Mouse (Mus musculus) MEL (cell line): ENCODE measurements at regions not wholly inside any gene's neighbourhood (a gene's known extent, or its start where the extent isn't known, plus 50 kb on each side); places are given as distances from the start of the nearest gene placed in this dataset.

ENCODE experiments used
- DNase-seq: peaks from one replicate; pipeline ENCODE4 v3.0.0; 2011; ENCODE audit warnings: low read depth, low spot score
- H3K27ac ChIP-seq: 2 replicates; pipeline ENCODE4 v1.5.1; 2012; ENCODE audit warnings: low read depth, mild to moderate bottlenecking, control low read depth, low read length, moderate library complexity; ENCODE audit not compliant: control insufficient read depth
- H3K27me3 ChIP-seq, 2 experiments: fragments of 150-350 bp in 1 of 2; sonication (generic) in 1 of 2; 2 replicates each; pipeline ENCODE4 v1.6.1; 2012; ENCODE audit warnings: low read length in 2 of 2, mild to moderate bottlenecking in 2 of 2, improper control_type of control experiment in 1 of 2, moderate library complexity in 1 of 2; ENCODE audit not compliant: insufficient read depth in 2 of 2, control insufficient read depth in 1 of 2
- H3K36me3 ChIP-seq, 2 experiments: 2 replicates each; pipeline ENCODE4 v1.6.1; 2012 to 2014; ENCODE audit warnings: low read length in 2 of 2, improper control_type of control experiment in 1 of 2, inconsistent platforms in 1 of 2, mild to moderate bottlenecking in 1 of 2; ENCODE audit not compliant: insufficient read depth in 2 of 2, control insufficient read depth in 1 of 2
- H3K4me1 ChIP-seq, 2 experiments: fragments of 150-350 bp in 1 of 2; sonication (generic) in 1 of 2; 2 replicates each; pipeline ENCODE4 v1.6.1; 2012; ENCODE audit warnings: low read length in 2 of 2, improper control_type of control experiment in 1 of 2, mild to moderate bottlenecking in 1 of 2; ENCODE audit not compliant: insufficient read depth in 2 of 2, control insufficient read depth in 1 of 2
- H3K4me3 ChIP-seq, 2 experiments: fragments of 150-350 bp in 1 of 2; sonication (generic) in 1 of 2; 2 replicates each; pipeline ENCODE4 v1.5.1; 2012; ENCODE audit warnings: low read depth in 2 of 2, low read length in 2 of 2, mild to moderate bottlenecking in 2 of 2, moderate library complexity in 2 of 2, control low read depth in 1 of 2, improper control_type of control experiment in 1 of 2; ENCODE audit not compliant: control insufficient read depth in 1 of 2, insufficient read depth in 1 of 2
- H3K79me2 ChIP-seq: 2 replicates; pipeline ENCODE4 v1.6.1; 2012; ENCODE audit warnings: mild to moderate bottlenecking, low read length, moderate library complexity; ENCODE audit not compliant: control insufficient read depth, poor library complexity, insufficient read depth
- H3K9ac ChIP-seq: 2 replicates; pipeline ENCODE4 v1.6.1; 2012; ENCODE audit warnings: low read depth, mild to moderate bottlenecking, control low read depth, low read length, moderate library complexity; ENCODE audit not compliant: control insufficient read depth, poor library complexity, severe bottlenecking
- H3K9me3 ChIP-seq: fragments of 150-350 bp; sonication (generic); replicated peaks from 2 replicates; pipeline ENCODE4 v1.6.1; 2012; ENCODE audit warnings: mild to moderate bottlenecking, low read length, improper control_type of control experiment, moderate library complexity; ENCODE audit not compliant: insufficient read depth
- BHLHE40 ChIP-seq: IDR thresholded peaks from 2 replicates; pipeline ENCODE4 v1.6.1; 2012; ENCODE audit warnings: low read depth, mild to moderate bottlenecking, inconsistent platforms, low read length, improper control_type of control experiment, borderline replicate concordance
- JUND ChIP-seq: IDR thresholded peaks from 2 replicates; pipeline ENCODE4 v1.6.1; 2011; ENCODE audit warnings: low read depth, mild to moderate bottlenecking, improper control_type of control experiment, low read length
- KAT2A ChIP-seq: conservative IDR thresholded peaks from 2 replicates; pipeline ENCODE4 v1.6.1; 2012; ENCODE audit warnings: low read depth, low read length, improper control_type of control experiment, inconsistent platforms
- MYB ChIP-seq: IDR thresholded peaks from 2 replicates; pipeline ENCODE4 v1.6.1; 2011; ENCODE audit warnings: mild to moderate bottlenecking, low read depth, low read length, improper control_type of control experiment
- MYC ChIP-seq: IDR thresholded peaks from 2 replicates; pipeline ENCODE4 v1.6.1; 2011; ENCODE audit warnings: low read depth, mild to moderate bottlenecking, low read length, improper control_type of control experiment, moderate library complexity
- NELFE ChIP-seq: IDR thresholded peaks from 2 replicates; pipeline ENCODE4 v1.6.1; 2011; ENCODE audit warnings: low read depth, low read length, improper control_type of control experiment
- POLR2A ChIP-seq, 2 experiments: IDR thresholded peaks; 2 replicates each; pipeline ENCODE4 v1.6.1; 2011 to 2012; ENCODE audit warnings: low read length in 2 of 2, mild to moderate bottlenecking in 2 of 2, control low read depth in 1 of 2, improper control_type of control experiment in 1 of 2, low read depth in 1 of 2, moderate library complexity in 1 of 2; ENCODE audit not compliant: control insufficient read depth in 1 of 2, insufficient read depth in 1 of 2, poor library complexity in 1 of 2
- POLR2AphosphoS5 ChIP-seq: IDR thresholded peaks from 2 replicates; pipeline ENCODE4 v1.6.1; 2012; ENCODE audit warnings: low read depth, borderline replicate concordance, mild to moderate bottlenecking, inconsistent platforms, low read length, moderate library complexity, mixed read lengths
- RAD21 ChIP-seq: IDR thresholded peaks from 2 replicates; pipeline ENCODE4 v1.6.1; 2011; ENCODE audit warnings: mild to moderate bottlenecking, low read depth, low read length, improper control_type of control experiment
- SIN3A ChIP-seq: IDR thresholded peaks from 2 replicates; pipeline ENCODE4 v1.6.1; 2012; ENCODE audit warnings: low read length, improper control_type of control experiment, inconsistent platforms
- TCF12 ChIP-seq: IDR thresholded peaks from 2 replicates; pipeline ENCODE4 v1.6.1; 2014; ENCODE audit warnings: low read depth, mild to moderate bottlenecking, inconsistent platforms, low read length, improper control_type of control experiment, moderate library complexity
- ZKSCAN1 ChIP-seq: IDR thresholded peaks from 2 replicates; pipeline ENCODE4 v1.6.1; 2012; ENCODE audit warnings: low read depth, mild to moderate bottlenecking, inconsistent platforms, low read length, improper control_type of control experiment, moderate library complexity
- ZMIZ1 ChIP-seq: IDR thresholded peaks from 2 replicates; pipeline ENCODE4 v1.6.1; 2012; ENCODE audit warnings: low read depth, mild to moderate bottlenecking, inconsistent platforms, low read length, improper control_type of control experiment, moderate library complexity
- ZNF384 ChIP-seq: IDR thresholded peaks from 2 replicates; pipeline ENCODE4 v1.6.1; 2012; ENCODE audit warnings: low read depth, mild to moderate bottlenecking, inconsistent platforms, low read length, improper control_type of control experiment

GRCm38 (mm10) chr13:102627786-102628185 lies 65.6 kb upstream of the Cd180 start:
- Histone ChIP-seq H3K4me1 (no peaks in the 10 kb centered on the region), H3K27ac (no peak overlapping the region), H3K36me3 (no peaks in the 10 kb centered on the region), H3K4me3 (no peak overlapping the region), H3K9ac (no peak overlapping the region), H3K9me3 (no peaks in the 10 kb centered on the region), H3K27me3 (no peaks in the 10 kb centered on the region; a peak in 1 of 4 replicates), H3K79me2 (no peaks in the 10 kb centered on the region)
- no peak for DNase-seq
- no peak for TF ChIP-seq MYC
- no peak for TF ChIP-seq KAT2A

GRCm38 (mm10) chr13:102629176-102629575 lies 64.2 kb upstream of the Cd180 start:
- Histone ChIP-seq H3K4me3 (no peak overlapping the region), H3K9ac (no peak overlapping the region), H3K79me2 (no peaks in the 10 kb centered on the region), H3K4me1 (no peaks in the 10 kb centered on the region), H3K9me3 (no peaks in the 10 kb centered on the region), H3K36me3 (no peaks in the 10 kb centered on the region), H3K27me3 (no peaks in the 10 kb centered on the region), H3K27ac (no peak overlapping the region)
- TF ChIP-seq NELFE: no peak
- no peak for DNase-seq

- DNase-seq: no peak
- Histone ChIP-seq H3K9me3 (no peaks in the 10 kb centered on the region), H3K4me3 (no peak overlapping the region), H3K27ac (no peak overlapping the region), H3K36me3 (no peaks in the 10 kb centered on the region), H3K27me3 (no peaks in the 10 kb centered on the region), H3K4me1 (no peaks in the 10 kb centered on the region), H3K9ac (no peak overlapping the region), H3K79me2 (no peaks in the 10 kb centered on the region)
- TF ChIP-seq POLR2A (IDR thresholded peaks at IDR 0.05; ENCODE audit: control insufficient read depth in 1 of 2, insufficient read depth in 1 of 2, low read depth in 1 of 2, low read length in 2 of 2, poor library complexity in 1 of 2) (no peak), ZNF384 (no peak), RAD21 (no peak), ZMIZ1 (no peak), ZKSCAN1 (no peak), JUND (no peak), POLR2AphosphoS5 (no peak), TCF12 (no peak), BHLHE40 (no peak), SIN3A (no peak), MYB (no peak), KAT2A (no peak)
Measured at GRCm38 (mm10) chr13:102634236-102634957, 59.0 kb upstream of the Cd180 start.
